ENCODE assay signal across 19 mouse cellular contexts in the genomic region with DNA sequence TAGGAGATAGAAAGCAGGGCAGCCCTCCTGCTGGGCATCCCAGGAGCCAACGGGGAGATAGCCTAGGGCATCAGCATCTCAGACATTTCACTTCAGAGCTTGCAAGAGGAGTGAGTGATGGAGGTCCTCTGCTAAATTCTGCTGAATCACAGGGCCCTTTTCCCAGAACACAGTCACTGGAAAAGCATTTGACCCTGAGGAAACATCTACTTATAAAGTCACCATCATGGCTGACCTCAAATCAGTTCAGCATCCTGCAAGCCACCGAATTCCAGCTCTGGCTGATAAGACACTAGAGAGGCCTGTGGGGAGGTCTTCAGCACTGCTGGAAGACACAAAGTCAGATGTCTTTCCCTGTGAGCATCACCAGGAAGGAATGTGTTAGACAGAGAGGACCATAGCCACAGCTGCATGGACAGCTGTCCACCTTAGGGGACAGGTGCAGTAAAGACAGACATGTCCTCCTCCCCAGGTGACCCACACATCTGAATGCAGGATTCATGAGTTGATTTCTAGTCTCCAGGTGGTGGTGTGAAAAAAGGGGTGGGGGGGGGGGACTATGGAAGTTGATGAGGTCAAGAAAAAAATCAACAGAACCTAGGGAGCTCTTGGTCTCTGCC. TPM values are rescaled to one million over a fixed set of nuclear protein-coding genes. Genes with fewer than 3 reads are reported as not detected.
DNase-seq lines count a peak whose midpoint lies in the region; ATAC-seq and TF ChIP-seq lines count a peak whose summit lies in the region.
"Had no signal": no experiment of that assay in that cellular context is flagged by ENCODE, and none has a peak within 500 bp of the region (broad histone marks: within the 10 kb centered on the region; RNA-seq: fewer than 3 reads in every experiment).

No protein-coding gene starts in this region.

- H3ac ChIP-seq in myocyte (ENCODE audit: control insufficient read depth, insufficient read length), result no peak overlapping the region

- H3K79me2 ChIP-seq in myocyte (ENCODE audit: control insufficient read depth, insufficient read depth), result no peaks in the 10 kb centered on the region

- no peak overlapping the region for H3K4me2 ChIP-seq in kidney, embryonic 15.5 days
- H3K4me2 ChIP-seq in myocyte (ENCODE audit: low read depth), result peak overlapping the region; percentile 19
- H3K4me2 ChIP-seq: forebrain, embryonic 15.5 days had no signal

- H3K27me3 ChIP-seq in kidney, embryonic 15.5 days, result no peaks in the 10 kb centered on the region
- no peaks in the 10 kb centered on the region for H3K27me3 ChIP-seq in myocyte (ENCODE audit: control insufficient read depth, insufficient read depth, insufficient read length)
- H3K27me3 ChIP-seq: forebrain, embryonic 15.5 days had no signal

- WGBS in kidney, embryonic 15.5 days, result 58% methylated on average over 2 of the region's 2 CpGs

- H3K27ac ChIP-seq in kidney, embryonic 15.5 days, result peak overlapping the region; percentile 88
- H3K27ac ChIP-seq: forebrain, embryonic 15.5 days; hindbrain, embryonic 10.5 days; liver, embryonic 14.5 days had no signal

- no peak for TF ChIP-seq POLR2A in myocyte (IDR thresholded peaks at IDR 0.05; ENCODE audit: insufficient read length, low read depth)

- no peak for ATAC-seq in kidney, embryonic 15.5 days (replicated peaks; ENCODE audit: low FRiP score)
- ATAC-seq: forebrain, embryonic 15.5 days; midbrain, embryonic 16.5 days had no signal

- peak; percentile 69 for DNase-seq in adrenal gland, adult 8-10 months
- DNase-seq in adrenal gland, postnatal 25 days, result no peak
- DNase-seq in kidney, adult 18-20 months, result no peak
- DNase-seq in adrenal gland, postnatal 10 days, result peak; percentile 52
- DNase-seq in gastrocnemius, postnatal 10 days, result no peak
- DNase-seq in right cerebral cortex, postnatal 4 days, result no peak
- DNase-seq: B cell, adult 2 months; cerebellum, adult 11 months; cerebellum, postnatal 25 days; gastrocnemius, postnatal 14 days; lung, postnatal 10 days had no signal

- H3K9ac ChIP-seq in kidney, embryonic 15.5 days, result no peak overlapping the region
- H3K9ac ChIP-seq: forebrain, embryonic 15.5 days; liver, embryonic 14.5 days had no signal

- H3K4me3 ChIP-seq in kidney, embryonic 15.5 days (replicated peaks), result no peak overlapping the region
- no peak overlapping the region for H3K4me3 ChIP-seq in myocyte
- H3K4me3 ChIP-seq: erythroblast, embryonic 14.5 days; forebrain, embryonic 15.5 days; hindbrain, embryonic 10.5 days; megakaryocyte, embryonic 14.5 days had no signal

- H3K4me1 ChIP-seq in kidney, embryonic 15.5 days, result peaks cover 93% of the 10 kb centered on the region

- no peaks in the 10 kb centered on the region for H3K9me3 ChIP-seq in kidney, embryonic 15.5 days (replicated peaks)
- H3K9me3 ChIP-seq: forebrain, embryonic 15.5 days; hindbrain, embryonic 10.5 days had no signal

- no peaks in the 10 kb centered on the region for H3K36me3 ChIP-seq in kidney, embryonic 15.5 days
- H3K36me3 ChIP-seq in myocyte (ENCODE audit: control insufficient read depth, insufficient read depth), result no peaks in the 10 kb centered on the region
- H3K36me3 ChIP-seq: forebrain, embryonic 15.5 days; hindbrain, embryonic 10.5 days had no signal

TF ChIP-seq in myocyte, 11 proteins besides CTCF, POLR2A, EP300 and RAD21:
- TF ChIP-seq E2F4 (IDR thresholded peaks at IDR 0.05; ENCODE audit: insufficient read depth), result no peak
- TF ChIP-seq USF1 (IDR thresholded peaks at IDR 0.05; ENCODE audit: low read depth), result no peak
- TF ChIP-seq CEBPB (IDR thresholded peaks at IDR 0.05; ENCODE audit: insufficient read depth, poor library complexity, severe bottlenecking), result no peak
- no peak for TF ChIP-seq SRF (IDR thresholded peaks at IDR 0.05; ENCODE audit: control insufficient read depth, insufficient read length, low read depth)
- no peak for TF ChIP-seq POLR2AphosphoS2 (IDR thresholded peaks at IDR 0.05; ENCODE audit: insufficient read length, low read depth)
- peak; percentile 73 for TF ChIP-seq TCF3 (IDR thresholded peaks at IDR 0.05; ENCODE audit: insufficient read length, low read depth)
- TF ChIP-seq MYOD1 (IDR thresholded peaks at IDR 0.05; ENCODE audit: control insufficient read depth in 1 of 3, insufficient read length in 2 of 3, low read depth in 2 of 3), result peak in 2 of 3 experiments; percentile 96
- no peak for TF ChIP-seq REST (IDR thresholded peaks at IDR 0.05; ENCODE audit: insufficient read depth, insufficient read length)
- peak; percentile 67 for TF ChIP-seq TCF12 (IDR thresholded peaks at IDR 0.05; ENCODE audit: insufficient read depth, poor library complexity, severe bottlenecking)
- TF ChIP-seq MAX (IDR thresholded peaks at IDR 0.05; ENCODE audit: low read depth), result no peak
- peak in 2 of 3 experiments; percentile 47 to 76 for TF ChIP-seq MYOG (IDR thresholded peaks at IDR 0.05; ENCODE audit: control insufficient read depth in 1 of 3, insufficient read depth in 1 of 3, insufficient read length in 2 of 3, low read depth in 2 of 3)

RNA-seq across cellular contexts. Expression of a gene that starts 54.0 kb away (rescaled TPM):
- 100 to 1,000 TPM; 122 to 162 (median 137) TPM for total RNA-seq in adrenal gland, adult 8-10 months (2022)
- 214 and 239 TPM in 2 replicates for total RNA-seq in adrenal gland, postnatal 25 days (2021)
- 108 and 116 TPM in 2 replicates for polyA plus RNA-seq in kidney, embryonic 15.5 days (2015; fragmentation: Nextera tagmentation; extraction: Ambion mirVana)
- 100 to 1,000 TPM; 322 to 338 TPM for total RNA-seq in adrenal gland, postnatal 10 days (2021)
- 47.3 TPM for polyA plus RNA-seq in myocyte (2012; fragmentation: generic; extraction: Trizol)
- 100 to 1,000 TPM; 340 to 382 TPM for total RNA-seq in gastrocnemius, postnatal 10 days (2021)

RNA-seq across cellular contexts. Expression of a gene that starts 54.0 kb away (rescaled TPM):
- total RNA-seq in adrenal gland, adult 8-10 months (2022), result 100 to 1,000 TPM; 276 to 357 (median 298) TPM
- 385 and 411 TPM in 2 replicates for total RNA-seq in adrenal gland, postnatal 25 days (2021)
- 297 and 335 TPM in 2 replicates for polyA plus RNA-seq in kidney, embryonic 15.5 days (2015; fragmentation: Nextera tagmentation; extraction: Ambion mirVana)
- total RNA-seq in adrenal gland, postnatal 10 days (2021), result 100 to 1,000 TPM; 677 to 700 TPM
- 34.8 TPM for polyA plus RNA-seq in myocyte (2012; fragmentation: generic; extraction: Trizol)
- 100 to 1,000 TPM; 741 to 775 TPM for total RNA-seq in gastrocnemius, postnatal 10 days (2021)

Comparison
In these comparisons a context has a peak if more than half of its experiments do, and no peak if none do; other contexts are left out.
1. DNase-seq: peak in adrenal gland, adult 8-10 months (single experiment) and adrenal gland, postnatal 10 days (single experiment); none in adrenal gland, postnatal 25 days (single experiment), kidney, adult 18-20 months (single experiment), gastrocnemius, postnatal 10 days (single experiment) and right cerebral cortex, postnatal 4 days (single experiment).